Mouse (Mus musculus) spleen, postnatal 4 days (tissue): ENCODE results near the gene Camkmt.

Source experiments
- DNase-seq, 2 experiments: peaks; one replicate each; pipeline ENCODE4 v3.0.0; 2022; ENCODE audit warnings: low spot score in 2 of 2

The Camkmt gene

GRCm38 (mm10) chr17:85090120-85091099, at the start of gene Camkmt, which contains the start of gene Prepl:
Gene Camkmt (plus strand): TSS chr17:85090552.
Gene Prepl (minus strand): TSS chr17:85090241.
- peak; percentile 92 to 94 for DNase-seq

GRCm38 (mm10) chr17:85040913-85041312, 49.4 kb upstream of the Camkmt start:
- no peak for DNase-seq

GRCm38 (mm10) chr17:85042419-85042818, 47.9 kb upstream of the Camkmt start:
- DNase-seq = no peak

GRCm38 (mm10) chr17:85043404-85043816, 46.9 kb upstream of the Camkmt start:
- no peak for DNase-seq

- DNase-seq = no peak
These were observed 45.9 kb upstream of the Camkmt start for GRCm38 (mm10) chr17:85044466-85044865.

GRCm38 (mm10) chr17:85045160-85045559, 45.2 kb upstream of the Camkmt start:
- DNase-seq = no peak

GRCm38 (mm10) chr17:85048379-85048778, 42.0 kb upstream of the Camkmt start:
- no peak for DNase-seq

- no peak for DNase-seq
These were observed 32.1 kb upstream of the Camkmt start for GRCm38 (mm10) chr17:85058276-85058675.

GRCm38 (mm10) chr17:85059136-85059535, 31.2 kb upstream of the Camkmt start:
- no peak for DNase-seq

- no peak for DNase-seq
These were observed 26.8 kb upstream of the Camkmt start for GRCm38 (mm10) chr17:85063560-85063959.

- no peak for DNase-seq
These were observed 23.0 kb upstream of the Camkmt start for GRCm38 (mm10) chr17:85067331-85067730.

GRCm38 (mm10) chr17:85070658-85071057, 19.7 kb upstream of the Camkmt start:
- no peak for DNase-seq

- DNase-seq = no peak
These were observed 19.1 kb upstream of the Camkmt start for GRCm38 (mm10) chr17:85071088-85071775.

GRCm38 (mm10) chr17:85072383-85072782, 18.0 kb upstream of the Camkmt start:
- DNase-seq = no peak

GRCm38 (mm10) chr17:85073214-85073613, 17.1 kb upstream of the Camkmt start:
- DNase-seq = no peak

GRCm38 (mm10) chr17:85074083-85074482, 16.3 kb upstream of the Camkmt start:
- no peak for DNase-seq

GRCm38 (mm10) chr17:85079276-85079675, 11.1 kb upstream of the Camkmt start:
- DNase-seq = no peak

- DNase-seq = no peak
These were observed 9.6 kb upstream of the Camkmt start for GRCm38 (mm10) chr17:85080781-85081180.

- no peak for DNase-seq
These were observed 5.0 kb upstream of the Camkmt start for GRCm38 (mm10) chr17:85085335-85085734.

GRCm38 (mm10) chr17:85086501-85086900, 3.9 kb upstream of the Camkmt start:
- DNase-seq = no peak

GRCm38 (mm10) chr17:85087591-85087990, 2.8 kb upstream of the Camkmt start:
- DNase-seq = no peak

GRCm38 (mm10) chr17:85088401-85088800, 2.0 kb upstream of the Camkmt start:
- DNase-seq = no peak

GRCm38 (mm10) chr17:85089011-85089410, 1.3 kb upstream of the Camkmt start:
- DNase-seq = no peak
